Mouse (Mus musculus): ENCODE results near the gene Gmfg.

Gmfg gene

GRCm38 (mm10) chr7:28482854-28483253 lies 45.6 kb downstream of the Gmfg start:
- no peak for DNase-seq (ENCODE audit: low read depth, low spot score)

GRCm38 (mm10) chr7:28484192-28484591 lies 46.9 kb downstream of the Gmfg start:
- no peak for DNase-seq (ENCODE audit: low read depth, low spot score)

- no peak for DNase-seq (ENCODE audit: low read depth, low spot score)
These were observed 50.8 kb downstream of the Gmfg start for GRCm38 (mm10) chr7:28488030-28488491.

GRCm38 (mm10) chr7:28490410-28490809 lies 53.2 kb downstream of the Gmfg start:
- DNase-seq (ENCODE audit: low read depth, low spot score) = peak; percentile 66

- no peak for DNase-seq (ENCODE audit: low read depth, low spot score)
These were observed 53.7 kb downstream of the Gmfg start for GRCm38 (mm10) chr7:28490903-28491302.

- no peak for DNase-seq (ENCODE audit: low read depth, low spot score)
These were observed 55.1 kb downstream of the Gmfg start for GRCm38 (mm10) chr7:28492310-28492709.

- DNase-seq (ENCODE audit: low read depth, low spot score) = no peak
These were observed 58.2 kb downstream of the Gmfg start for GRCm38 (mm10) chr7:28495426-28495825.

Data from forelimb bud, embryonic 11.5 days (tissue).